Mouse (Mus musculus): Measurements from ENCODE around the gene Patl2.
"Not testable (repeated sequence)": the region's sequence is repeated elsewhere in the genome, so short reads cannot be mapped to it uniquely, and the experiment has no call there.

Patl2 gene

GRCm38 (mm10) chr2:122145756-122146155, 40.2 kb downstream of the Patl2 start:
- peak; percentile 68 for DNase-seq (ENCODE audit: low read depth, low spot score)

GRCm38 (mm10) chr2:122143111-122143510, 42.9 kb downstream of the Patl2 start:
- DNase-seq (ENCODE audit: low read depth, low spot score), result no peak

- no peak for DNase-seq (ENCODE audit: low read depth, low spot score)
Measured at GRCm38 (mm10) chr2:122141332-122141967, 44.5 kb downstream of the Patl2 start.

- no peak for DNase-seq (ENCODE audit: low read depth, low spot score)
Measured at GRCm38 (mm10) chr2:122140815-122141214, 45.2 kb downstream of the Patl2 start.

- no peak for DNase-seq (ENCODE audit: low read depth, low spot score)
Measured at GRCm38 (mm10) chr2:122137839-122138465, 48.0 kb downstream of the Patl2 start.

GRCm38 (mm10) chr2:122132618-122133017, 53.4 kb downstream of the Patl2 start:
- DNase-seq (ENCODE audit: low read depth, low spot score), result no peak

- DNase-seq (ENCODE audit: low read depth, low spot score), result no peak
Measured at GRCm38 (mm10) chr2:122132078-122132477, 53.9 kb downstream of the Patl2 start.

GRCm38 (mm10) chr2:122127635-122128034, 58.4 kb downstream of the Patl2 start:
- no peak for DNase-seq (ENCODE audit: low read depth, low spot score)

- peak; percentile 24 for DNase-seq (ENCODE audit: low read depth, low spot score)
Measured at GRCm38 (mm10) chr2:122126765-122127347, 59.1 kb downstream of the Patl2 start.

GRCm38 (mm10) chr2:122125680-122126572, 60.1 kb downstream of the Patl2 start:
- peak; percentile 18 for DNase-seq (ENCODE audit: low read depth, low spot score)

GRCm38 (mm10) chr2:122117961-122118958, 67.7 kb downstream of the Patl2 start, which contains the start of gene Spg11:
Gene Spg11 (minus strand): TSS chr2:122118386.
- peak; percentile 98 for DNase-seq (ENCODE audit: low read depth, low spot score)

- DNase-seq (ENCODE audit: low read depth, low spot score), result no peak
Measured at GRCm38 (mm10) chr2:122116888-122117287, 69.1 kb downstream of the Patl2 start.

- DNase-seq (ENCODE audit: low read depth, low spot score), result no peak
Measured at GRCm38 (mm10) chr2:122109714-122110113, 76.3 kb downstream of the Patl2 start.

GRCm38 (mm10) chr2:122108101-122108500, 77.9 kb downstream of the Patl2 start:
- no peak for DNase-seq (ENCODE audit: low read depth, low spot score)

GRCm38 (mm10) chr2:122102070-122102469, 83.9 kb downstream of the Patl2 start:
- DNase-seq (ENCODE audit: low read depth, low spot score), result peak; percentile 43

GRCm38 (mm10) chr2:122097686-122098085, 88.3 kb downstream of the Patl2 start:
- DNase-seq (ENCODE audit: low read depth, low spot score), result not testable (repeated sequence)

GRCm38 (mm10) chr2:122093844-122094243, 92.1 kb downstream of the Patl2 start:
- DNase-seq (ENCODE audit: low read depth, low spot score), result no peak

- no peak for DNase-seq (ENCODE audit: low read depth, low spot score)
Measured at GRCm38 (mm10) chr2:122086446-122086845, 99.5 kb downstream of the Patl2 start.

GRCm38 (mm10) chr2:122081728-122082456, 104.1 kb downstream of the Patl2 start:
- no peak for DNase-seq (ENCODE audit: low read depth, low spot score)

Measured in CD4-positive helper T cell, adult 2 months (primary cell).